Mouse (Mus musculus): ENCODE measurements around the gene Clic6. TPM values are rescaled to one million over a fixed set of nuclear protein-coding genes. Genes with fewer than 3 reads are reported as not detected.

Clic6 gene
- total and polyA plus RNA-seq, 2 experiments = 0.04 to 0.09 TPM

DNA sequence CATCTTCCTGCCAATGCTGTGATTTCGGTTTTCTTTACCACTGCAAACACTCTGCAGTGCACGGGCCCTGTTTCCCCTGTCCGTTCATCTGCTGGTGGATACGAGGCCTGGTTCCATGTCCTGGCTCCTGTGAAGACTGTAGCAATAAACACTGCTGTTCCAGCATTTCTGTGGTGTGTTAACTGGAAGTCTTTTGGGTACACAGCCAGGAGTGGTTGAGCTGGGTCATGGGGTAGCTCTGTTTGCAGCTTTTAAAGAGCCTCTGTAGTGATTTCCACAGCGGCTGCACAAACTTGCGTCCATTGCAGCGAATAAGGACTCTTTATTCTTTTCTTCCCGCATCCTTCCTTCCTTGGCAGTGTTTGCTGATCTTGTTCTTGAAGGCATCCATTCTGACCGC, 91.8 kb downstream of the Clic6 start:
- WGBS = 87% methylated on average over 9 of the region's 9 CpGs
- no peak for DNase-seq (ENCODE audit: extremely low read depth, low read depth, low spot score)
- Histone ChIP-seq H3K27ac (replicated peaks; ENCODE audit: insufficient read depth, low read depth, low read length) (no peak overlapping the region), H3K36me3 (ENCODE audit: control insufficient read depth, insufficient read depth, low read length) (no peaks in the 10 kb centered on the region), H3K79me2 (ENCODE audit: control insufficient read depth, insufficient read depth, low read length) (no peaks in the 10 kb centered on the region), H3K4me1 (ENCODE audit: control insufficient read depth, insufficient read depth, low read length) (no peaks in the 10 kb centered on the region; the same call in 1 of the 2 replicates), H3K9ac (ENCODE audit: low read depth, low read length) (no peak overlapping the region), H3K27me3 (ENCODE audit: control insufficient read depth, insufficient read depth, low read length) (no peaks in the 10 kb centered on the region), H3K4me3 (ENCODE audit: insufficient read depth, low read depth, low read length) (no peak overlapping the region)
- no peak for TF ChIP-seq POLR2A (IDR thresholded peaks at IDR 0.05; ENCODE audit: extremely low read depth, insufficient read depth, low read length)

DNA sequence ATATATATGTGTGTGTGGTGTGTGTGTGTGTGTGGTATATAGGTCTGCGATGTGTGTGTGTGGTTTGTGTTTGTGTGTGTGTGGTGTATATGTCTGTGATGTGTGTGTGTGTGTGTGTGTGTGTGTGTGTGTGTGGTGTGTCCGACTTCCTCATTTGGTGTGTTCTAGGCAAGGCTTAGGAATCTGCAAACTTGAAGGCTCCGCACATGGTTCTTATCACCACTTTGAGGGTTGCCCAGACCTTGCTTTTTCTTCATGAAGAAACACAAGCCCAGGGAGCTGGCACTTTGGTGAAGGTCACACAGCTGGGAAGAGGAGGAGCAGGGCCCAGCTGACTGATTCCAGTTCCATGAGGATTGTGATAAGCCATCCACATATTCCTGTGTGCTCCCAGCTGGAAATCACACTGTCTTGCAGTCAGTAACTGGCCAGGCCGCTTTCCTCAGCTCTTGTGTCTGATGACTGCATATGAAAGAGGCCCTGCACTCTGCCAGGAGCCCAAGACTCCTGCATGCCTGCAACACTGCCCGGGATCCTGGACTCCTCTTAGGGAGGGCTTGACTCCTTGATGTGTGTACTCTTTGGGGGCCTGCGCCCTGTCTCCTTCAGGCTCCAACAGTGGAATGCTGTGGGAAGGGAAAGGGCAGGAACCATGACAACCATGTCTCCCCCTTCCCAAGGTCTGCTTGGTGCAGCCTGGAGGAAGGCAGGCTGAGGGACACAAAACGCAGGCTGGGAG, 93.5 kb downstream of the Clic6 start:
- no peaks in the 10 kb centered on the region for H3K79me2 ChIP-seq (ENCODE audit: control insufficient read depth, insufficient read depth, low read length)
- H3K36me3 ChIP-seq (ENCODE audit: control insufficient read depth, insufficient read depth, low read length) = no peaks in the 10 kb centered on the region
- no peaks in the 10 kb centered on the region for H3K27me3 ChIP-seq (ENCODE audit: control insufficient read depth, insufficient read depth, low read length)
- 76% methylated on average over 7 of the region's 7 CpGs for WGBS
- no peak for DNase-seq (ENCODE audit: extremely low read depth, low read depth, low spot score)
- no peaks in the 10 kb centered on the region for H3K4me1 ChIP-seq (ENCODE audit: control insufficient read depth, insufficient read depth, low read length)
- no peak overlapping the region for H3K4me3 ChIP-seq (ENCODE audit: insufficient read depth, low read depth, low read length)
- no peak for TF ChIP-seq POLR2A (IDR thresholded peaks at IDR 0.05; ENCODE audit: extremely low read depth, insufficient read depth, low read length)
- TF ChIP-seq CTCF (IDR thresholded peaks at IDR 0.05; ENCODE audit: low read depth, low read length) = no peak
- H3K9ac ChIP-seq (ENCODE audit: low read depth, low read length) = no peak overlapping the region
- H3K27ac ChIP-seq (replicated peaks; ENCODE audit: insufficient read depth, low read depth, low read length) = no peak overlapping the region

GRCm38 (mm10) chr16:92580981-92581380, 95.4 kb downstream of the Clic6 start:
- H3K79me2 ChIP-seq (ENCODE audit: control insufficient read depth, insufficient read depth, low read length) = no peaks in the 10 kb centered on the region
- no peak overlapping the region for H3K4me3 ChIP-seq (ENCODE audit: insufficient read depth, low read depth, low read length)
- no peak for TF ChIP-seq CTCF (IDR thresholded peaks at IDR 0.05; ENCODE audit: low read depth, low read length)
- TF ChIP-seq POLR2A (IDR thresholded peaks at IDR 0.05; ENCODE audit: extremely low read depth, insufficient read depth, low read length) = no peak
- WGBS = 84% methylated on average over 10 of the region's 10 CpGs
- H3K27me3 ChIP-seq (ENCODE audit: control insufficient read depth, insufficient read depth, low read length) = no peaks in the 10 kb centered on the region
- no peaks in the 10 kb centered on the region for H3K4me1 ChIP-seq (ENCODE audit: control insufficient read depth, insufficient read depth, low read length)
- no peak for DNase-seq (ENCODE audit: extremely low read depth, low read depth, low spot score)
- no peak overlapping the region for H3K9ac ChIP-seq (ENCODE audit: low read depth, low read length)
- no peak overlapping the region for H3K27ac ChIP-seq (replicated peaks; ENCODE audit: insufficient read depth, low read depth, low read length)
- no peaks in the 10 kb centered on the region for H3K36me3 ChIP-seq (ENCODE audit: control insufficient read depth, insufficient read depth, low read length)

DNA sequence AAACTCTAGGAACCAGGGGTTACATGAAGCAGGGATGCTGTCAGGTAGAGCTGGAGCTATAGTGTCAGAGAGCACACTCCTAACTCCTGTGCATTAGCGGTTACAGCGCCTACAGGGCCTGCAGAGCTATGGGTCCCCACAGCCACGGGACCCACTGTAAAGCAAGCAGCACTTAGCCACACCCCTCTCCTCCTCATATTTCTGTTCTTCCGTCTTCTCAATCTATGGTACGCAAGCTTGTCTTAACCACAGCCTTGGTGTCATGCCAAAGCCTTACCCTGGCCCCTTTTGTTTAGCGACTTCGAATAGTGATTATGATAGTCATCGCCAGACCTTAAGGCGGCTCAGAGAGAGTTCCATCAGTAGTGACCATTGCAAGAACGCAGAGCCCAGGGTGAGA, 96.2 kb downstream of the Clic6 start:
- H3K36me3 ChIP-seq (ENCODE audit: control insufficient read depth, insufficient read depth, low read length) = no peaks in the 10 kb centered on the region
- H3K9ac ChIP-seq (ENCODE audit: low read depth, low read length) = no peak overlapping the region
- 85% methylated on average over 10 of the region's 10 CpGs for WGBS
- no peaks in the 10 kb centered on the region for H3K79me2 ChIP-seq (ENCODE audit: control insufficient read depth, insufficient read depth, low read length)
- DNase-seq (ENCODE audit: extremely low read depth, low read depth, low spot score) = no peak
- H3K4me1 ChIP-seq (ENCODE audit: control insufficient read depth, insufficient read depth, low read length) = no peaks in the 10 kb centered on the region
- no peak overlapping the region for H3K4me3 ChIP-seq (ENCODE audit: insufficient read depth, low read depth, low read length)
- TF ChIP-seq CTCF (IDR thresholded peaks at IDR 0.05; ENCODE audit: low read depth, low read length) = no peak
- no peak for TF ChIP-seq POLR2A (IDR thresholded peaks at IDR 0.05; ENCODE audit: extremely low read depth, insufficient read depth, low read length)
- no peaks in the 10 kb centered on the region for H3K27me3 ChIP-seq (ENCODE audit: control insufficient read depth, insufficient read depth, low read length)
- no peak overlapping the region for H3K27ac ChIP-seq (replicated peaks; ENCODE audit: insufficient read depth, low read depth, low read length)

- H3K36me3 ChIP-seq (ENCODE audit: control insufficient read depth, insufficient read depth, low read length) = no peaks in the 10 kb centered on the region
- TF ChIP-seq POLR2A (IDR thresholded peaks at IDR 0.05; ENCODE audit: extremely low read depth, insufficient read depth, low read length) (no peak), CTCF (IDR thresholded peaks at IDR 0.05; ENCODE audit: low read depth, low read length) (no peak)
- DNase-seq (ENCODE audit: extremely low read depth, low read depth, low spot score) = no peak
- H3K4me3 ChIP-seq (ENCODE audit: insufficient read depth, low read depth, low read length) = no peak overlapping the region
- no peak overlapping the region for H3K27ac ChIP-seq (replicated peaks; ENCODE audit: insufficient read depth, low read depth, low read length)
- no peaks in the 10 kb centered on the region for H3K79me2 ChIP-seq (ENCODE audit: control insufficient read depth, insufficient read depth, low read length)
- H3K4me1 ChIP-seq (ENCODE audit: control insufficient read depth, insufficient read depth, low read length) = no peaks in the 10 kb centered on the region
- 86% methylated on average over 4 of the region's 4 CpGs for WGBS
- no peak overlapping the region for H3K9ac ChIP-seq (ENCODE audit: low read depth, low read length)
- no peaks in the 10 kb centered on the region for H3K27me3 ChIP-seq (ENCODE audit: control insufficient read depth, insufficient read depth, low read length)
Observed at GRCm38 (mm10) chr16:92587836-92588235, 102.3 kb downstream of the Clic6 start.

Other genes with a start within 250 kb of the Clic6 start
- not detected in 2 replicates for gene Kcne2, start 193.3 kb upstream of the Clic6 start, total RNA-seq (2014; rRNA removed)
- not detected in 2 replicates for gene Kcne2, start 193.3 kb upstream of the Clic6 start, polyA plus RNA-seq (2012; rRNA removed)
- gene Smim11, start 184.4 kb upstream of the Clic6 start, total RNA-seq (2014; rRNA removed) = 17.4 and 22.3 TPM in 2 replicates
- gene Smim11, start 184.4 kb upstream of the Clic6 start, polyA plus RNA-seq (2012; rRNA removed) = 13.6 and 19.2 TPM in 2 replicates
- gene Fam243, start 164.3 kb upstream of the Clic6 start, total RNA-seq (2014; rRNA removed) = not detected in 2 replicates
- gene Fam243, start 164.3 kb upstream of the Clic6 start, polyA plus RNA-seq (2012; rRNA removed) = not detected in 2 replicates
- not detected in 2 replicates for gene Kcne1, start 126.3 kb upstream of the Clic6 start, total RNA-seq (2014; rRNA removed)
- not detected in 2 replicates for gene Kcne1, start 126.3 kb upstream of the Clic6 start, polyA plus RNA-seq (2012; rRNA removed)
- 12.8 and 14.0 TPM in 2 replicates for gene Rcan1, start 14.9 kb upstream of the Clic6 start, total RNA-seq (2014; rRNA removed)
- gene Rcan1, start 14.9 kb upstream of the Clic6 start, polyA plus RNA-seq (2012; rRNA removed) = 7.8 and 8.2 TPM in 2 replicates

Measured in liver, adult 2 months (tissue).